Mouse (Mus musculus) stomach, postnatal 0 days (tissue): ENCODE measurements around the gene Gsg1l.

Source experiments
- CTCF ChIP-seq: IDR thresholded peaks from 2 replicates; pipeline ENCODE4 v1.5.1; 2016; ENCODE audit warnings: antibody characterized with exemption, low read depth, mild to moderate bottlenecking, moderate library complexity
- EP300 ChIP-seq: optimal IDR thresholded peaks from 2 replicates; pipeline ENCODE3; 2016; ENCODE audit warnings: antibody characterized with exemption

GRCm38 (mm10) chr7:125873971-125874495 lies 208.2 kb downstream of the Gsg1l start:
- TF ChIP-seq CTCF (no peak), EP300 (no peak)
